Mouse (Mus musculus): ENCODE results near the gene Strada.

DNA sequence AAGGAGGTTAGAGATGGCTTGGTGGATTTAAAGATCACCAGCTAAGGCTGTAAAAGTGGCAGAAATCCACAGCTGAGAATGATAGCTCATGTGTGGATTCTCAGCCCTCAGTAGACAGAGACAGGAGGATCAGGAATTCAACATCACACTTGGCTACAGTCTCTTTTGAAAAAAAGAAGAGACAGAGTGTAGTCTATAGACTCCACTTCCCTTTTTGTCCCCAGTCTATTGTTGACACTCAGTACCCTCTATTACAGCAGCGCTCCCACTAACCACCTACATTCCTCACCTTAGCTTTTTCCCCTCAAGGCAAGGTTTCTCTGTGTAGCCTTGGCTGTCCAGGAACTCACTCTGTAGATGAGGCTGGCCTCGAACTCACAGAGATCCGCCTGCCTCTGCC, 10.3 kb downstream of the Strada start:
- TF ChIP-seq GATA1 (IDR thresholded peaks at IDR 0.05; ENCODE audit: low read length) (no peak), TAL1 (IDR thresholded peaks at IDR 0.05; ENCODE audit: low read length) (no peak)

Data from erythroblast, embryonic 14.5 days (primary cell).